Mouse (Mus musculus) hematopoietic multipotent progenitor cell, adult 10-12 weeks (in vitro differentiated cells): ENCODE results near the gene Gm44790. TPM values are rescaled to one million over a fixed set of nuclear protein-coding genes. Genes with fewer than 3 reads are reported as not detected.

ENCODE experiments used
- polyA plus RNA-seq: library from polyadenylated mRNA; stranded (reverse); fragments of >175 nt; gene quantifications from 2 replicates; pipeline ENCODE4 v1.2.3, GENCODE M21; 2012; ENCODE audit warnings: low replicate concordance

The Gm44790 gene
- not detected in 2 replicates for polyA plus RNA-seq

GRCm38 (mm10) chr6:86426358-86426757, at the start of gene Gm44790:
Gene Gm44790, plus strand, starts transcription at chr6:86426658.

GRCm38 (mm10) chr6:86396581-86397256, 29.7 kb upstream of the Gm44790 start, which contains the start of gene Pcyox1:
Gene Pcyox1, minus strand, starts transcription at chr6:86397154.

GRCm38 (mm10) chr6:86404100-86404861, 22.2 kb upstream of the Gm44790 start, which contains the start of gene Tia1:
Gene Tia1, plus strand, starts transcription at chr6:86404219.

GRCm38 (mm10) chr6:86438272-86439118, 12.0 kb downstream of the Gm44790 start, which contains the start of gene C87436:
Gene C87436, plus strand, starts transcription at chr6:86438374.

Other genes starting within 250 kb of the Gm44790 start
- 0.39 and 0.42 TPM in 2 replicates for gene Tgfa, start 231.4 kb upstream of the Gm44790 start, polyA plus RNA-seq
- gene Fam136a, start 61.0 kb upstream of the Gm44790 start, polyA plus RNA-seq, result 6.6 and 8.1 TPM in 2 replicates
- gene Snrpg, start 55.4 kb upstream of the Gm44790 start, polyA plus RNA-seq, result 11.7 and 17.6 TPM in 2 replicates
- gene Pcyox1, start 29.5 kb upstream of the Gm44790 start, polyA plus RNA-seq, result 19.6 and 23.3 TPM in 2 replicates
- gene Tia1, start 22.4 kb upstream of the Gm44790 start, polyA plus RNA-seq, result 36.7 and 50.8 TPM in 2 replicates
- 5.0 and 11.0 TPM in 2 replicates for gene C87436, start 11.7 kb downstream of the Gm44790 start, polyA plus RNA-seq
- gene Pcbp1, start 99.7 kb downstream of the Gm44790 start, polyA plus RNA-seq, result 378 and 715 TPM in 2 replicates
- 2.2 and 5.2 TPM in 2 replicates for gene Asprv1, start 201.5 kb downstream of the Gm44790 start, polyA plus RNA-seq
- 22.5 and 47.2 TPM in 2 replicates for gene Mxd1, start 242.5 kb downstream of the Gm44790 start, polyA plus RNA-seq